Mouse (Mus musculus): ENCODE results near the gene Ttc7b. TPM values are rescaled to one million over a fixed set of nuclear protein-coding genes. Genes with fewer than 3 reads are reported as not detected.

Gene Ttc7b
- total and polyA plus RNA-seq, 3 experiments, result 71.6 to 84.4 (median 82.0) TPM

GRCm38 (mm10) chr12:100375801-100376200 lies 144.8 kb downstream of the Ttc7b start:
- no peaks in the 10 kb centered on the region for H3K36me3 ChIP-seq (ENCODE audit: control insufficient read depth, insufficient read depth, low read length)
- WGBS, result 94% methylated on average over 8 of the region's 8 CpGs
- intact Hi-C loops (cut with DNase I), result no loop called here

DNA sequence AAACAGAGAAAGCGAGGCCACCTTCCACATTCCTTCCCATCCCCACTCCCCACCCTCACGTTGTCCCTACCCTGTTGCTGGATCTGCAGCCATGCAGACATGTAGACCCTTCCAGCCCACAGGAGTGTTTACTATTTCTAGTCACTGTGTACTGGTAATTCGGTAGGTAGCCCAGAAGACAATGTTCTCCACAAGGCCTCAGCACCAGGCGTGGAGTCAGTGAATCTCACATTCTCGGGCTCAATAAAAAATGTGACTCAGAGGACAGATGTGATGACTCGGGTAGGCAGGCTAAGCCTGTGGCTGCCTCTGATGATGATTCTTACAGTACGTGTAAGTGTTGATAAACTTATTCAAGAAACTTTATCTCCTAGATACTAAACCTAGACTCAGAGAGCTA lies 147.8 kb downstream of the Ttc7b start:
- 80% methylated on average over 7 of the region's 7 CpGs for WGBS
- Histone ChIP-seq H3K79me2 (replicated peaks; ENCODE audit: control insufficient read depth, insufficient read depth, low read length) (no peaks in the 10 kb centered on the region), H3K4me3 (no peak overlapping the region), H3K36me3 (ENCODE audit: control insufficient read depth, insufficient read depth, low read length) (no peaks in the 10 kb centered on the region), H3K4me1 (ENCODE audit: control insufficient read depth, insufficient read depth, low read length) (peaks cover 2% of the 10 kb centered on the region; the same call in 1 of the 2 replicates), H3K27ac (no peak overlapping the region), H3K27me3 (ENCODE audit: control insufficient read depth, insufficient read depth, low read length) (no peaks in the 10 kb centered on the region), H3K9ac (ENCODE audit: low read depth, low read length) (no peak overlapping the region)
- TF ChIP-seq EP300 (IDR thresholded peaks at IDR 0.05; ENCODE audit: insufficient read depth, low read depth, low read length) (no peak), POLR2A (IDR thresholded peaks at IDR 0.05; ENCODE audit: insufficient read depth, low read depth, low read length) (no peak), CTCF (IDR thresholded peaks at IDR 0.05) (no peak)
- no peak for DNase-seq
- intact Hi-C loops (cut with DNase I), result no loop called here

More at GRCm38 (mm10) chr12:100375801-100376200, 144.8 kb downstream of the Ttc7b start:
- Histone ChIP-seq H3K79me2 (replicated peaks; ENCODE audit: control insufficient read depth, insufficient read depth, low read length) (no peaks in the 10 kb centered on the region), H3K4me1 (ENCODE audit: control insufficient read depth, insufficient read depth, low read length) (no peaks in the 10 kb centered on the region), H3K4me3 (no peak overlapping the region), H3K9ac (ENCODE audit: low read depth, low read length) (no peak overlapping the region), H3K27ac (no peak overlapping the region), H3K27me3 (ENCODE audit: control insufficient read depth, insufficient read depth, low read length) (no peaks in the 10 kb centered on the region)
- DNase-seq, result no peak
- TF ChIP-seq EP300 (IDR thresholded peaks at IDR 0.05; ENCODE audit: insufficient read depth, low read depth, low read length), result no peak
- TF ChIP-seq CTCF (IDR thresholded peaks at IDR 0.05), result no peak
- TF ChIP-seq POLR2A (IDR thresholded peaks at IDR 0.05; ENCODE audit: insufficient read depth, low read depth, low read length), result no peak

- H3K27ac ChIP-seq, result no peak overlapping the region
- DNase-seq, result no peak
- no peaks in the 10 kb centered on the region; the same call in 1 of the 2 replicates for H3K36me3 ChIP-seq (ENCODE audit: control insufficient read depth, insufficient read depth, low read length)
- H3K27me3 ChIP-seq (ENCODE audit: control insufficient read depth, insufficient read depth, low read length), result no peaks in the 10 kb centered on the region
- intact Hi-C loops (cut with DNase I), result no loop called here
- peaks cover 2% of the 10 kb centered on the region; the same call in 1 of the 2 replicates for H3K4me1 ChIP-seq (ENCODE audit: control insufficient read depth, insufficient read depth, low read length)
- 76% methylated on average over 4 of the region's 4 CpGs for WGBS
- TF ChIP-seq EP300 (IDR thresholded peaks at IDR 0.05; ENCODE audit: insufficient read depth, low read depth, low read length), result no peak
- no peak for TF ChIP-seq CTCF (IDR thresholded peaks at IDR 0.05)
- TF ChIP-seq POLR2A (IDR thresholded peaks at IDR 0.05; ENCODE audit: insufficient read depth, low read depth, low read length), result no peak
- H3K9ac ChIP-seq (ENCODE audit: low read depth, low read length), result no peak overlapping the region
- no peaks in the 10 kb centered on the region for H3K79me2 ChIP-seq (replicated peaks; ENCODE audit: control insufficient read depth, insufficient read depth, low read length)
- H3K4me3 ChIP-seq, result no peak overlapping the region
Measured at GRCm38 (mm10) chr12:100372015-100372414, 148.6 kb downstream of the Ttc7b start.

GRCm38 (mm10) chr12:100369786-100370185 lies 150.8 kb downstream of the Ttc7b start:
- TF ChIP-seq EP300 (IDR thresholded peaks at IDR 0.05; ENCODE audit: insufficient read depth, low read depth, low read length) (no peak), POLR2A (IDR thresholded peaks at IDR 0.05; ENCODE audit: insufficient read depth, low read depth, low read length) (no peak), CTCF (IDR thresholded peaks at IDR 0.05) (no peak)
- H3K4me3 ChIP-seq, result no peak overlapping the region
- WGBS, result 60% methylated on average over 2 of the region's 2 CpGs
- no peak overlapping the region for H3K9ac ChIP-seq (ENCODE audit: low read depth, low read length)
- DNase-seq, result no peak
- no peaks in the 10 kb centered on the region for H3K79me2 ChIP-seq (replicated peaks; ENCODE audit: control insufficient read depth, insufficient read depth, low read length)
- peaks cover 2% of the 10 kb centered on the region; the same call in 1 of the 2 replicates for H3K4me1 ChIP-seq (ENCODE audit: control insufficient read depth, insufficient read depth, low read length)
- no peak overlapping the region for H3K27ac ChIP-seq
- intact Hi-C loops (cut with DNase I), result no loop called here
- no peaks in the 10 kb centered on the region; the same call in 1 of the 2 replicates for H3K36me3 ChIP-seq (ENCODE audit: control insufficient read depth, insufficient read depth, low read length)
- no peaks in the 10 kb centered on the region for H3K27me3 ChIP-seq (ENCODE audit: control insufficient read depth, insufficient read depth, low read length)

GRCm38 (mm10) chr12:100369220-100369619 lies 151.4 kb downstream of the Ttc7b start:
- no peak for DNase-seq
- Histone ChIP-seq H3K9ac (ENCODE audit: low read depth, low read length) (no peak overlapping the region), H3K4me3 (no peak overlapping the region), H3K36me3 (ENCODE audit: control insufficient read depth, insufficient read depth, low read length) (peaks cover 1% of the 10 kb centered on the region), H3K4me1 (ENCODE audit: control insufficient read depth, insufficient read depth, low read length) (peaks cover 2% of the 10 kb centered on the region; the same call in 1 of the 2 replicates), H3K27ac (no peak overlapping the region), H3K27me3 (ENCODE audit: control insufficient read depth, insufficient read depth, low read length) (no peaks in the 10 kb centered on the region), H3K79me2 (replicated peaks; ENCODE audit: control insufficient read depth, insufficient read depth, low read length) (no peaks in the 10 kb centered on the region)
- TF ChIP-seq POLR2A (IDR thresholded peaks at IDR 0.05; ENCODE audit: insufficient read depth, low read depth, low read length) (no peak), CTCF (IDR thresholded peaks at IDR 0.05) (no peak), EP300 (IDR thresholded peaks at IDR 0.05; ENCODE audit: insufficient read depth, low read depth, low read length) (no peak)
- intact Hi-C loops (cut with DNase I), result no loop called here
- WGBS, result 21% methylated on average over 3 of the region's 3 CpGs

- DNase-seq, result no peak
- 81% methylated on average over 12 of the region's 12 CpGs for WGBS
- Histone ChIP-seq H3K9ac (ENCODE audit: low read depth, low read length) (no peak overlapping the region), H3K79me2 (replicated peaks; ENCODE audit: control insufficient read depth, insufficient read depth, low read length) (no peaks in the 10 kb centered on the region), H3K36me3 (ENCODE audit: control insufficient read depth, insufficient read depth, low read length) (peaks cover 9% of the 10 kb centered on the region), H3K27me3 (ENCODE audit: control insufficient read depth, insufficient read depth, low read length) (no peaks in the 10 kb centered on the region), H3K27ac (no peak overlapping the region), H3K4me3 (no peak overlapping the region), H3K4me1 (ENCODE audit: control insufficient read depth, insufficient read depth, low read length) (peaks cover 5% of the 10 kb centered on the region)
- intact Hi-C loops (cut with DNase I), result no loop called here
- TF ChIP-seq CTCF (IDR thresholded peaks at IDR 0.05) (no peak), EP300 (IDR thresholded peaks at IDR 0.05; ENCODE audit: insufficient read depth, low read depth, low read length) (no peak), POLR2A (IDR thresholded peaks at IDR 0.05; ENCODE audit: insufficient read depth, low read depth, low read length) (no peak)
Measured at GRCm38 (mm10) chr12:100361330-100361729, 159.3 kb downstream of the Ttc7b start.

Measured in heart, adult 2 months (tissue).